Mouse (Mus musculus): ENCODE data around the gene Map1a. TPM values are rescaled to one million over a fixed set of nuclear protein-coding genes. Genes with fewer than 3 reads are reported as not detected.

Gene Map1a
- polyA plus RNA-seq, 1 experiment from 2014 or later, result 3.2 TPM

DNA sequence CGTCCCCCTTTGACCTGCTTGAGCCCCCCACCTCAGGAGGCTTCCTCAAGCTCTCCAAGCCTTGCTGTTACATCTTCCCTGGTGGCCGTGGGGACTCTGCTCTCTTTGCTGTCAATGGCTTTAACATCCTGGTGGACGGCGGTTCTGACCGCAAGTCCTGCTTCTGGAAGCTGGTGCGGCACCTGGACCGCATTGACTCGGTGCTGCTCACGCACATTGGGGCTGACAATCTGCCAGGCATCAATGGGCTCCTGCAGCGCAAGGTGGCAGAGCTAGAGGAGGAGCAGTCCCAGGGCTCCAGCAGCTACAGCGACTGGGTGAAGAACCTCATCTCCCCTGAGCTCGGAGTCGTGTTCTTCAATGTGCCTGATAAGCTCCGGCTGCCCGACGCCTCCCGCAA lies 10.1 kb downstream of the Map1a start:
- Histone ChIP-seq H3K9ac (ENCODE audit: low read length) (no peak overlapping the region), H3K27ac (ENCODE audit: low read length) (no peak overlapping the region), H3K36me3 (ENCODE audit: control insufficient read depth, insufficient read depth, low read length) (peaks cover 4% of the 10 kb centered on the region; the same call in 1 of the 2 replicates), H3K4me3 (replicated peaks; ENCODE audit: low read length) (no peak overlapping the region), H3K4me2 (ENCODE audit: low read depth, low read length) (no peak overlapping the region), H3K27me3 (ENCODE audit: control insufficient read depth, insufficient read depth, low read length) (no peaks in the 10 kb centered on the region), H3K4me1 (ENCODE audit: control insufficient read depth, insufficient read depth, low read length) (peaks cover 24% of the 10 kb centered on the region), H3K9me3 (replicated peaks; ENCODE audit: control insufficient read depth, low read length) (no peaks in the 10 kb centered on the region)
- WGBS, result 83% methylated on average over 17 of the region's 17 CpGs
- ATAC-seq (ENCODE audit: insufficient read depth, low FRiP score), result no peak

DNA sequence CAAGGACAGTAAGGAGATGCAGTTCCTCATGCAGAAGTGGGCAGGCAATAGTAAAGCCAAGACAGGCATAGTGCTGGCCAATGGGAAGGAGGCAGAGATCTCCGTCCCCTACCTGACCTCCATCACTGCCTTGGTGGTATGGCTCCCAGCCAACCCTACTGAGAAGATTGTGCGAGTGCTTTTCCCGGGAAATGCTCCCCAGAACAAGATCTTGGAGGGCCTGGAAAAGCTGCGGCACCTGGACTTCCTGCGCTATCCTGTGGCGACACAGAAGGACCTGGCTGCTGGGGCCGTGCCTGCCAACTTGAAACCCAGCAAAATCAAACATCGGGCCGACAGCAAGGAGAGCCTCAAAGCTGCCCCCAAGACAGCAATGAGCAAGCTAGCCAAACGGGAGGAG lies 10.6 kb downstream of the Map1a start:
- H3K27me3 ChIP-seq (ENCODE audit: control insufficient read depth, insufficient read depth, low read length), result no peaks in the 10 kb centered on the region

DNA sequence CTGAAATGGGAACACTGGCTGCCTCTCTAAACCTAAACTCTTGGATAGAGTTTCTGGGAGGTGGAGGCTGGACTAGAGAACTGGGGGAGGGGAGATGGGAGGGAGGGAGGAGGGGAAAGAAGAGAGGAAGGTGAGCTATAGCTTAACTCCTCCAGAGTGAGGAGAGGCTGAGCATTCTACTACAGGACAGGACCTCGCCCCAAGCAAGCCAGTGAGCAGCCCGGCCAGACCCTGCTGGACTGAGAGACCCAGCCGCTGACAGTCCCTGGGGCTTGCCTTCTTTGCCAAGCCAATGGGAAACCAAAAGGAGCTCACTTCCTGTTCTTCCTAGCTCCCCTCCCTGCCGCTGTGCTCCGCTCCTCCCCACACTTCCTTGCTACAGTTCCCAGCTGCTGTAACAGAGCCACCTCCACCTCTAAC lies 19.6 kb downstream of the Map1a start:
- Histone ChIP-seq H3K9me3 (replicated peaks; ENCODE audit: control insufficient read depth, low read length) (no peaks in the 10 kb centered on the region), H3K27ac (ENCODE audit: low read length) (peak overlapping the region; percentile 30; the same call in 1 of the 2 replicates), H3K27me3 (ENCODE audit: control insufficient read depth, insufficient read depth, low read length) (no peaks in the 10 kb centered on the region), H3K4me3 (replicated peaks; ENCODE audit: low read length) (peak overlapping the region; percentile 18; the same call in 1 of the 2 replicates), H3K9ac (ENCODE audit: low read length) (0 out of 2 replicates have a peak overlapping the region, but pooled peaks have one; percentile 24), H3K36me3 (ENCODE audit: control insufficient read depth, insufficient read depth, low read length) (0 out of 2 replicates have a peak, but pooled peaks cover 8% of the 10 kb centered on the region), H3K4me2 (ENCODE audit: low read depth, low read length) (peak overlapping the region; percentile 28), H3K4me1 (ENCODE audit: control insufficient read depth, insufficient read depth, low read length) (no peaks in the 10 kb centered on the region; the same call in 1 of the 2 replicates)
- 20% methylated on average over 5 of the region's 5 CpGs for WGBS
- ATAC-seq (ENCODE audit: insufficient read depth, low FRiP score), result peak; percentile 56; the same call in 1 of the 2 replicates

More for the DNA sequence above, 10.6 kb downstream of the Map1a start:
- H3K27ac ChIP-seq (ENCODE audit: low read length), result no peak overlapping the region
- no peak overlapping the region for H3K9ac ChIP-seq (ENCODE audit: low read length)
- no peak overlapping the region for H3K4me3 ChIP-seq (replicated peaks; ENCODE audit: low read length)
- H3K36me3 ChIP-seq (ENCODE audit: control insufficient read depth, insufficient read depth, low read length), result peaks cover 6% of the 10 kb centered on the region; the same call in 1 of the 2 replicates
- no peak overlapping the region for H3K4me2 ChIP-seq (ENCODE audit: low read depth, low read length)
- ATAC-seq (ENCODE audit: insufficient read depth, low FRiP score), result no peak
- peaks cover 20% of the 10 kb centered on the region for H3K4me1 ChIP-seq (ENCODE audit: control insufficient read depth, insufficient read depth, low read length)
- no peaks in the 10 kb centered on the region for H3K9me3 ChIP-seq (replicated peaks; ENCODE audit: control insufficient read depth, low read length)
- WGBS, result 74% methylated on average over 10 of the region's 10 CpGs

DNA sequence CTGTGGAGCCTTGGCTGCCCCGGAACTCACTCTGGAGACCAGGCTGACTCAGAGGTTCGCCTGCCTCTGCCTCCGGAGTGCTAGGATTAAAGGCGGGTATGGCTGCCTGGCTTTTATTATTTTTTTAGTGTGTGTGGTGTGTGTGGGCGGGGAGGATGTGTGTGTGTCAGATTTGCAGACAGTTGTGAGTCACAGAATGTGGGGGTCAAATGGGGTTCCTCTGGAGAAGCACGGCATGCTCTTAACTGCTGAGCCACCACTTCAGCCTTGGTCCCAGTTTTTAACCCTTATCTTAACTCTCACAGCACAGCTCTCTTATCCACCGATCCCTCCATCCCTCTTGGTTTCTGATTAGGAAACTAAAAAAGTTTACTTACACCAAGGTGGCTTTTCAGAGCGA lies 26.9 kb downstream of the Map1a start:
- H3K4me2 ChIP-seq (ENCODE audit: low read depth, low read length), result no peak overlapping the region
- peaks cover 1% of the 10 kb centered on the region; the same call in 1 of the 2 replicates for H3K36me3 ChIP-seq (ENCODE audit: control insufficient read depth, insufficient read depth, low read length)
- no peak overlapping the region for H3K9ac ChIP-seq (ENCODE audit: low read length)
- H3K27ac ChIP-seq (ENCODE audit: low read length), result no peak overlapping the region
- no peak for ATAC-seq (ENCODE audit: insufficient read depth, low FRiP score)
- no peak overlapping the region for H3K4me3 ChIP-seq (replicated peaks; ENCODE audit: low read length)
- WGBS, result 73% methylated on average over 8 of the region's 8 CpGs
- no peaks in the 10 kb centered on the region for H3K27me3 ChIP-seq (ENCODE audit: control insufficient read depth, insufficient read depth, low read length)
- no peaks in the 10 kb centered on the region for H3K4me1 ChIP-seq (ENCODE audit: control insufficient read depth, insufficient read depth, low read length)
- no peaks in the 10 kb centered on the region for H3K9me3 ChIP-seq (replicated peaks; ENCODE audit: control insufficient read depth, low read length)

DNA sequence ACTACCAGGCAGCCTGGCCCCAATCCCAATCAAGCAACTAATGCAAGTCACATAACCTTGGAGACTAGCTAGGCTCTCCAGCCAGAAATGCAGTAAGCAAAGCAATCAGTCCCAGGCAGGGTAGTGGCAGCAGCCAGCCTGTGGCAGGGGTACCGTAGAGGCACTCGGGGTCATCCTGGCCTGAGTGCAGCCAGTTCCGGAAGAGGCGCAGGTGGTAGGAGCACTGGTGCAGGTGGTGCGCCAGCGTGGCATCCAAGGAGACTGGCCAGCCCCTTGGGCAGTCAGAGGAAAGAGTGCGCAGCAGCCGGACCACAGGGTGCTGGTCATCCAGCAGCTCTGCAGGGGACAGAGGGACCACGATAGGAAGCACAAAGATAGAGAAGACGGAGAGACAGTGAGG lies 33.6 kb downstream of the Map1a start:
- Histone ChIP-seq H3K4me2 (ENCODE audit: low read depth, low read length) (no peak overlapping the region), H3K9me3 (replicated peaks; ENCODE audit: control insufficient read depth, low read length) (no peaks in the 10 kb centered on the region), H3K27ac (ENCODE audit: low read length) (no peak overlapping the region), H3K4me1 (ENCODE audit: control insufficient read depth, insufficient read depth, low read length) (no peaks in the 10 kb centered on the region), H3K27me3 (ENCODE audit: control insufficient read depth, insufficient read depth, low read length) (no peaks in the 10 kb centered on the region), H3K4me3 (replicated peaks; ENCODE audit: low read length) (no peak overlapping the region), H3K9ac (ENCODE audit: low read length) (no peak overlapping the region), H3K36me3 (ENCODE audit: control insufficient read depth, insufficient read depth, low read length) (peaks cover 5% of the 10 kb centered on the region; the same call in 1 of the 2 replicates)
- no peak for ATAC-seq (ENCODE audit: insufficient read depth, low FRiP score)
- 89% methylated on average over 10 of the region's 10 CpGs for WGBS

DNA sequence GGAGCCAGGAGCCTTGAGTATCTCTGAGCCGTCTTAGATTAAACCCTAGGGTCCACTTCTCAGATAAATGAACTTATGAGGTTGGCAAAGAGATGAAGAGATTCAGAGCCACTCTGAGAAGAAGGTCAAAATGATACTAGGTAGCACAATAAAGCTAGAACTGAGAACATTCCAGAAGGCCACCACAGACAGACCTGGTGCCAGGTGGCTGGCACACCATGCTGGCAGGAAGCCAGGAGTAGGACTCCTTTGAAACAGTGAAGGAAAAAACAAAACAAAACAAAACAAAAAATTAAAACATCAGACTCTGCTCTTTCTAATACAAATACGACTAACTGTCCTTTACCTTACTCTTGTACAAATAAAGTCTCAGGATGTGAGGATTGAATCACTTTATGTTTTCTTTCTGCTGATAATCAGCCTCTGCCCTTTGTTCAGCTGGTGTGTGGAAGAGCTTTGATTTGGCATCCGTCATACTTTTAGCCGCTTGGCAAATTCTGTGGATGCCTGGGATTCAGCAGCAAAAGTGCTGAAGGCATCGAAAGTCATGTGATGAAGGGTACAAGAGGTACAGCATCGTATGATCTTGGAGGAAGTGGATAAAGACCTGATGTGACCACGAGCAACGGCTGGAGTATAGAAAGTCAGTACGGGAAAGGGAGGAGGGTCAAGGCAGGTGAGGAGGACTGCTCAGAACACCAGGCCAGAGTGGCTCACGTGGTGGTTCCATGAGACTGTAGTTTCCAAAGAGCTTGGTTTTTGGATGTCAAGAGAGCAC lies 34.5 kb downstream of the Map1a start:
- no peak overlapping the region for H3K9ac ChIP-seq (ENCODE audit: low read length)
- H3K27ac ChIP-seq (ENCODE audit: low read length), result no peak overlapping the region
- H3K4me3 ChIP-seq (replicated peaks; ENCODE audit: low read length), result no peak overlapping the region
- no peaks in the 10 kb centered on the region for H3K4me1 ChIP-seq (ENCODE audit: control insufficient read depth, insufficient read depth, low read length)
- H3K9me3 ChIP-seq (replicated peaks; ENCODE audit: control insufficient read depth, low read length), result no peaks in the 10 kb centered on the region
- no peak overlapping the region for H3K4me2 ChIP-seq (ENCODE audit: low read depth, low read length)
- no peak for ATAC-seq (ENCODE audit: insufficient read depth, low FRiP score)
- 81% methylated on average over 10 of the region's 10 CpGs for WGBS
- H3K36me3 ChIP-seq (ENCODE audit: control insufficient read depth, insufficient read depth, low read length), result peaks cover 5% of the 10 kb centered on the region; the same call in 1 of the 2 replicates
- H3K27me3 ChIP-seq (ENCODE audit: control insufficient read depth, insufficient read depth, low read length), result no peaks in the 10 kb centered on the region

DNA sequence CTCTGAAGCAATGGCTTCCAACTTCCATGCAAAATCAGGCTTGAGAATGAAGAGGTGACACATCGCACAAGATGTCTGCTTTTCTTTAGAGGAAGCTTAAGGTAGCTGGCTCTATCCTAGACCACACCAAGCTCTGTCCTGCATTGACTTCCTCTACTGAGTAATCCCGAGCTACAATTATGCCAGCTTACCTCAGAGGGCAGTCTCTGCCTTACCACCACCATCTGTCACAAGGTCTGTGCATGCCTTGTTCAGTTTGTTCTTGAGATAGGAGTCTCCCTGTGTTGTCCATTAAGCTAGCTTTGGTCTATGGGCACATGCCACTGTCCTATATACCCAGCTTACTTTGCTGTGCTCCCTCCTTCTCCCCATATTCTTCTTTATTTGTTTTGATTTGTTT lies 40.1 kb downstream of the Map1a start:
- H3K4me1 ChIP-seq (ENCODE audit: control insufficient read depth, insufficient read depth, low read length), result no peaks in the 10 kb centered on the region
- 84% methylated on average over 2 of the region's 2 CpGs for WGBS
- no peak overlapping the region for H3K27ac ChIP-seq (ENCODE audit: low read length)
- peaks cover 3% of the 10 kb centered on the region; the same call in 1 of the 2 replicates for H3K36me3 ChIP-seq (ENCODE audit: control insufficient read depth, insufficient read depth, low read length)
- H3K4me2 ChIP-seq (ENCODE audit: low read depth, low read length), result no peak overlapping the region
- no peak overlapping the region for H3K9ac ChIP-seq (ENCODE audit: low read length)
- H3K27me3 ChIP-seq (ENCODE audit: control insufficient read depth, insufficient read depth, low read length), result no peaks in the 10 kb centered on the region
- no peak overlapping the region for H3K4me3 ChIP-seq (replicated peaks; ENCODE audit: low read length)
- no peak for ATAC-seq (ENCODE audit: insufficient read depth, low FRiP score)
- no peaks in the 10 kb centered on the region for H3K9me3 ChIP-seq (replicated peaks; ENCODE audit: control insufficient read depth, low read length)

DNA sequence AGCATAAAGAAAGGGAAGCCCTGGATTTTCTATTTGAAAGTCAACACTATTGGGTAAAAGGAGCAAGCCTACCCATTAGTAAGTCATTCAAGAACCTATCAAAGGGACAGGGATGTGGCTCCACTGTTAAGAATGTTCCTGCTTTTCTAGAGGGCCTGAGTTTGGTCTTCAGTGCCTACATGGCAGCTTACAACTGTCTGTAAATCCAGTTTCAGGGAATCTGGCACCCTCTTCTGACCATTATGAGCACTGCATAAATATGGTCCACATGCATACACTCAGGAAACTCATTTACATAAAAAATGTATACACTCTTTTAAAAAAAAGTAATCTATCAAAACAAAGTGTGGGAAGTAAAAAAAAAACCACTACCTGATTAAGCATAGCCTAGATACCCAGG lies 49.7 kb downstream of the Map1a start:
- Histone ChIP-seq H3K4me2 (ENCODE audit: low read depth, low read length) (no peak overlapping the region), H3K9me3 (replicated peaks; ENCODE audit: control insufficient read depth, low read length) (no peaks in the 10 kb centered on the region), H3K27me3 (ENCODE audit: control insufficient read depth, insufficient read depth, low read length) (no peaks in the 10 kb centered on the region), H3K9ac (ENCODE audit: low read length) (no peak overlapping the region), H3K27ac (ENCODE audit: low read length) (no peak overlapping the region), H3K4me3 (replicated peaks; ENCODE audit: low read length) (no peak overlapping the region), H3K4me1 (ENCODE audit: control insufficient read depth, insufficient read depth, low read length) (no peaks in the 10 kb centered on the region), H3K36me3 (ENCODE audit: control insufficient read depth, insufficient read depth, low read length) (peaks cover 3% of the 10 kb centered on the region; the same call in 1 of the 2 replicates)
- ATAC-seq (ENCODE audit: insufficient read depth, low FRiP score), result no peak

DNA sequence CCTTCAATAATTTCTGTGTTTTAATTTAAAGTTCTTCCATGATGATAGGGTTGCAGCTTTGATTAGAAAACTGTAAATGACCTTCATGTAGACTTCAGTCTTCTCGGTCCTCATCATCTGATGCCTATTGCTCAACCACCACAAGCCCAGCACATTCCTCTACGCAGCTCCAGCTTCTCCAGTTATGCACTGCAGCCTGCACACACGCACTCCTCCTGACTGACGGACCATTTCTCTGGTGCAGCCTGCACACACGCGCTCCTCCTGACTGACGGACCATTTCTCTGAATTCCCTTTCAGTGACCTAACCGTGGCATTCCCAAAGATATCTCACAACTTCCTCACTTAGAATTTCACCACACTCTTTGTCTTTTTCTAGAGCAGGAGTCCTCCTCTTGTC lies 63.8 kb downstream of the Map1a start:
- no peak overlapping the region for H3K9ac ChIP-seq (ENCODE audit: low read length)
- ATAC-seq (ENCODE audit: insufficient read depth, low FRiP score), result no peak
- no peaks in the 10 kb centered on the region for H3K9me3 ChIP-seq (replicated peaks; ENCODE audit: control insufficient read depth, low read length)
- WGBS, result 62% methylated on average over 8 of the region's 8 CpGs
- no peaks in the 10 kb centered on the region for H3K4me1 ChIP-seq (ENCODE audit: control insufficient read depth, insufficient read depth, low read length)
- H3K27me3 ChIP-seq (ENCODE audit: control insufficient read depth, insufficient read depth, low read length), result no peaks in the 10 kb centered on the region
- H3K4me2 ChIP-seq (ENCODE audit: low read depth, low read length), result no peak overlapping the region
- H3K4me3 ChIP-seq (replicated peaks; ENCODE audit: low read length), result no peak overlapping the region
- no peak overlapping the region for H3K27ac ChIP-seq (ENCODE audit: low read length)
- H3K36me3 ChIP-seq (ENCODE audit: control insufficient read depth, insufficient read depth, low read length), result no peaks in the 10 kb centered on the region

All from stomach, embryonic 16.5 days (tissue).